Mouse (Mus musculus) forebrain, embryonic 10.5 days (tissue): Measurements from ENCODE around the gene Dlk1. TPM values are rescaled to one million over a fixed set of nuclear protein-coding genes. Genes with fewer than 3 reads are reported as not detected.

Experiments
- DNase-seq: peaks from one replicate; pipeline ENCODE4 v3.0.0-alpha.2; 2017; ENCODE audit warnings: low spot score; ENCODE audit errors: extremely low spot score
- H3K27ac ChIP-seq: fragments of 300-500 bp; sonication (generic); 2 replicates; pipeline ENCODE4 v1.5.1; 2016; ENCODE audit warnings: mild to moderate bottlenecking
- H3K27me3 ChIP-seq: fragments of 300-500 bp; sonication (generic); 2 replicates; pipeline ENCODE4 v1.6.1; 2016; ENCODE audit warnings: mild to moderate bottlenecking; ENCODE audit not compliant: poor library complexity, severe bottlenecking
- H3K36me3 ChIP-seq: fragments of 300-500 bp; sonication (generic); replicated peaks from 2 replicates; pipeline ENCODE4 v1.6.1; 2016; ENCODE audit warnings: mild to moderate bottlenecking, moderate library complexity
- H3K4me1 ChIP-seq: fragments of 300-500 bp; sonication (generic); 2 replicates; pipeline ENCODE4 v1.6.1; 2016
- H3K4me3 ChIP-seq: fragments of 300-500 bp; sonication (generic); 2 replicates; pipeline ENCODE4 v1.5.1; 2016; ENCODE audit warnings: mild to moderate bottlenecking, moderate library complexity
- H3K9me3 ChIP-seq: fragments of 300-500 bp; sonication (generic); 2 replicates; pipeline ENCODE4 v1.6.1; 2016; ENCODE audit warnings: mild to moderate bottlenecking, moderate library complexity
- WGBS: fragments of 180-500 bp; shearing (Covaris S2); methylation state at CpG from one replicate; pipeline ENCODE4 v1.1.7; 2016; 5-methylcytosine and 5-hydroxymethylcytosine counted together
- polyA plus RNA-seq: library from polyadenylated mRNA; unstranded; fragments of >200 nt; fragmentation: Nextera tagmentation; extraction: Ambion mirVana; gene quantifications from 2 replicates; pipeline ENCODE4 v1.2.1, GENCODE M21; 2016

Dlk1 gene
- 200 and 274 TPM in 2 replicates for polyA plus RNA-seq

DNA sequence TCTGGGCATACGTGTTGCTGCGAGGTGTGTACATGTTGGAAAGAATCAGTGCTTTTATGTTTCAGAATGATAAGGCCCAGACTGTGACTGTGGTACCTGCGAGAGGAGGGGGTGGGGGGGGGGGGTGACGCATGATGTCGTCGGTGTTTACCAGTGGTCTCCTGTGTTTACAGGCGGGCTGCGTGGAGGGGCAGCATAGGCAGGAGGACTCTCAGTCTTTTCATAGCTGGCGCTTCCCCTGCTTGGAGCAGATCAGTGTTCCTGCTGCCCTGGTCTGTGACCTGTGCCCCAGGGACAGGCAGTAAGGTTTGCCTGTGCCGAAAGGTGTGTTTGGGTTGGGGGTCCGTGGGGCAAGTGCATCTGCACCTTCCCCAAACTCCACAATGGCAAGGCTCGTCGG, at the start of gene Dlk1:
Dlk1 (plus strand) TSS at position 232 of the 400 bp plus-strand sequence.
- Histone ChIP-seq H3K27me3 (peaks cover 100% of the 10 kb centered on the region), H3K4me1 (peaks cover 95% of the 10 kb centered on the region)
- WGBS: 5% methylated on average over 13 of the region's 13 CpGs

DNA sequence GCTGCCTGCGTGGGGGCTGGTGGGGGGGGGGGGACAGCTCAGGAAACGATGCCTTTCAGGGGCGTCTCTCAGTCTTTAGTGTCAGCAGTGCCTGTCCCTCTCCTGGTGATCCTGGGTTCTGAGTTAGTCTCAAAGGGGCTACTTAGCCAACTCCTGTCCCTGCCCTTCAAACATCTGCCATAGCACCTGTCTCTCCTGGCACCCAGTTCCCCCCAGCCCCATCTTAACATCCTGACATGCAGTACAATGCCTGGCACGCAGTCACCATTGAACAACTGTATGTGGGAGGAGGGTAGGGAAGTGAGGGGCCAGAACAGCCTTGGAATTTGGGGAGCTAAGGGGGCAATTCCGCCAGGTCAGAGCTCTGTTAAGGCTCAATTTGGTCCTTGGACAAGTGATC, 49.7 kb upstream of the Dlk1 start:
- DNase-seq: no peak
- Histone ChIP-seq H3K27me3 (peaks cover 32% of the 10 kb centered on the region), H3K27ac (peak overlapping the region; percentile 74; the same call in 1 of the 2 replicates), H3K36me3 (no peaks in the 10 kb centered on the region), H3K4me3 (no peak overlapping the region), H3K9me3 (no peaks in the 10 kb centered on the region), H3K4me1 (peaks cover 61% of the 10 kb centered on the region)
- 69% methylated on average over 5 of the region's 5 CpGs for WGBS

More for the DNA sequence above, at the start of gene Dlk1:
- Histone ChIP-seq H3K36me3 (peaks cover 4% of the 10 kb centered on the region; the same call in 1 of the 2 replicates), H3K27ac (peak within 1 kb of the TSS; percentile 94), H3K4me3 (peak within 1 kb of the TSS; percentile 65), H3K9me3 (no peaks in the 10 kb centered on the region)
- no peak for DNase-seq

DNA sequence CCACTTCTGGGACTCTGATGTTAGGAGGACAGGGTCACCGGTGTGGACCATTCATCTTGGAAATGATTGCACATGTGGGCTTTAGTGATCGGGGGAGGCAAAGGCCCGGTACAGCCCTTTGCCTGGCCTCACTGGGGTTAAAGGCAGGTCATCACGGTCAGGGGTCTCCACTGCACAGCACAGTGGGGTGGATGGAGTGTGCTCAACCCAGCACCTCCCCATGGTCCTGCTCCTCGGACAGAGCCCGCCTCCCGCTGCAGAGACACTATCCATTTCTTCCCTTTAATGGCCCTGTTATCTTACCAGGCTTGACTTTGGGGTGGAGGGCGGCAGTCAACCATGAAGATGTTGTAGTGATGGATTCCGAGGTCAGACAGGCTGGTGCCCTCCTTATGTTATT, 48.9 kb upstream of the Dlk1 start:
- H3K27ac ChIP-seq: 0 out of 2 replicates have a peak overlapping the region, but pooled peaks have one; percentile 74
- no peak for DNase-seq
- H3K36me3 ChIP-seq: no peaks in the 10 kb centered on the region
- no peaks in the 10 kb centered on the region for H3K9me3 ChIP-seq
- peaks cover 62% of the 10 kb centered on the region for H3K4me1 ChIP-seq
- 76% methylated on average over 9 of the region's 9 CpGs for WGBS
- peaks cover 25% of the 10 kb centered on the region for H3K27me3 ChIP-seq
- no peak overlapping the region for H3K4me3 ChIP-seq

DNA sequence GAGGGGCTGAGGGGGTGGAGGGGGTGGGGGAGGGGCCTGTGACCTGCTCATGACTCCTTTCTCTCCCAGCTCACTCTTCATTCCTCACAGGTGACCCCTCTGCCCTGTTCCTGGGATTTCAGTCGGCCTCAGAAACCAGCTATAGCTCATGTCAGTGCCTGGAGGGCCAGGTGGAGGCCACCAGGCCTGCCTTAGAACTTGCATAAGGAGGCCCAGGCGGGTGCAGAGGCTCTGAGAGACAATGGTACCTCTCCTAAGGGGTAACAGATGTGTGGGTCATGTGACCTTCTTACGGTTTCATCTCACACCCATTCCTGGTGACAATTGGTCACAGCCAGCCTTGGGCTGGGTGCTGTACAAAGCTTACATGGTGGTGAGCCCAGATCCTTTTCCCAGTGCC, 46.6 kb upstream of the Dlk1 start:
- DNase-seq: no peak
- H3K4me1 ChIP-seq: peaks cover 70% of the 10 kb centered on the region
- peak overlapping the region; percentile 74 for H3K27ac ChIP-seq
- H3K9me3 ChIP-seq: no peaks in the 10 kb centered on the region
- WGBS: 40% methylated on average over 3 of the region's 3 CpGs
- peaks cover 12% of the 10 kb centered on the region for H3K27me3 ChIP-seq
- H3K4me3 ChIP-seq: no peak overlapping the region
- H3K36me3 ChIP-seq: no peaks in the 10 kb centered on the region

DNA sequence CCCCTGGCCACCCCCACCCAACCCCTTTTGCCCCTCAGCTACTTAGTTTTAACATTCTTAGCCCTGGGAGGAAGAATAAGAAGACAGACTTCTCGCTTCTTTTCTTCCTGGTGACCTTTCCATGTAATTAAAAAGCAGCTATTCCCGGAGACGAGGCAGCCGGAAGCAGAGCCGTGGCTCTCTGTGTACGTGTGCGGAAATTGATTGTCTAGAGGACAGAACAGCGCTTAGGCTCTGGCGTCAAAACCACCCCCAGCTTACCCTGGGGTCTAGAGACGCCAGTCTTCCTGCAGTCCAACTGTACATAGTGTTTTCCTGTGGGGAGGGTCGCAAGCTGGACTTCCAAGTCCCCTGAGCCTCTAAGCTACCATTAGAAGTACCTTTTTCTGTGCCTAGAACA, 41.9 kb upstream of the Dlk1 start:
- WGBS: 61% methylated on average over 11 of the region's 11 CpGs
- Histone ChIP-seq H3K4me1 (peaks cover 66% of the 10 kb centered on the region), H3K4me3 (no peak overlapping the region), H3K27me3 (peaks cover 10% of the 10 kb centered on the region; the same call in 1 of the 2 replicates), H3K27ac (peak overlapping the region; percentile 76), H3K9me3 (no peaks in the 10 kb centered on the region), H3K36me3 (no peaks in the 10 kb centered on the region)
- DNase-seq: no peak

DNA sequence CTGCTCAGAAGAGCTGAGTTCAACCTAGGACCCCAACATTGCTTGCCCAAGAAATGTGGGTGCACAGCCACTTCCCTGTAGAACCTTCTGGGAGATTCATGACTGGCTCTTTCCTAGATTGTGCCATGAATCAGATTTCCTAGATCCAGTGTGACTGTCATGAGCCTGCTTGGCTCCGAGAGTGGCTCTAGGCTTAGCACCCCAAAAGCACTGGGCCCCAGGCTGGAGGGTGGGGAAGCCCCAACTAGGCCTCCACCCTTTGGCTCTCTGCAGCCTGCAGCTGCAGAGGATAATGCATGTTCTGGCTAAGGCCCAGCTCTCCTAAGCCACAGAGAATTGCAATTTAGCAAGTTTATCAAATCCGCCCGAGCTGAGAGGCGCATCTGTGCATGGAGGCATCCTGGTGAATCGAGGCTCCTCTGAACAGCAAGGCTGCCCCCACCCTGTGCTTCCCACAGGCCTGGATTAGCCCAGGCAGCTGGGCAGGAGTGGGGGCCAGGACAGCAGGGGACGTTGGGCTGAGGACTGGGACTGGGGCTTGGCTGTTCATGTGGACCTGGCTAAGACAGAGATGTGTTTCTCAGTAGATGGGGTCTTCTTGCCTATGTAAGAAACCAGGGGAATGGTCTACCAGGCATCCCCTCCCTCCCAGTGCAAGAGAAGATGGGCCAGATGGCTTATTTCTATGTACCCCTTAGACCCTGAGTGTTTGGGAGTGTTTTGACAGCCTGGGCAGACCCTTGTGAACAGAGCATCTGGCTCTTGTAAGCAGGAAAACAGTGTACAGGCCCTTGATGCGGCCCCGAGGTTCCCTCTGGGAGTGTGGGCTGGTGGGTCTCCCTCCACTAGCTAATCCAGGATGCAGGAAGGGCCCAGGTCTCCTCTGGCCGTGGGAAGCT, 41.2 kb upstream of the Dlk1 start:
- Histone ChIP-seq H3K27me3 (peaks cover 10% of the 10 kb centered on the region; the same call in 1 of the 2 replicates), H3K9me3 (no peaks in the 10 kb centered on the region), H3K36me3 (no peaks in the 10 kb centered on the region), H3K4me3 (no peak overlapping the region), H3K27ac (peak overlapping the region; percentile 76), H3K4me1 (peaks cover 61% of the 10 kb centered on the region)
- no peak for DNase-seq
- 67% methylated on average over 9 of the region's 9 CpGs for WGBS

DNA sequence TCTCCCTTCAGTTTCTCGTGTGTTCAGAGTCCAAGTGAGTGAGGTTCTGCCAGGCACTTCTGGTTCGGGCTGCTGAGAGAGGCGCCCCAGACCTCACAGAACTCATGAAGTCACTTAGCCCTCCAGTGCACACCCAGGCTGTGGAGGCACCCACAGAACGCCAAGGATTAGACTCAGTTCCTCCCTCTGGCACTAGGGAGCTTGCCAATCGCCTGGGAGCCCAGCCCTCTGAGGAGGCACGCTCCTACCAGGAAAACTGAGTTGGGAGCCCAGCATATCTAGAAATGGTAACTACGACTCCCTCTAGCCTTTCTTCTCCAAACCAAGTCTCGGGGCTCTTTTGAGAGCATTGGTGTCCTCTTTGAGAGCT, 40.6 kb upstream of the Dlk1 start:
- Histone ChIP-seq H3K4me1 (peaks cover 62% of the 10 kb centered on the region), H3K27ac (peak overlapping the region; percentile 76)

DNA sequence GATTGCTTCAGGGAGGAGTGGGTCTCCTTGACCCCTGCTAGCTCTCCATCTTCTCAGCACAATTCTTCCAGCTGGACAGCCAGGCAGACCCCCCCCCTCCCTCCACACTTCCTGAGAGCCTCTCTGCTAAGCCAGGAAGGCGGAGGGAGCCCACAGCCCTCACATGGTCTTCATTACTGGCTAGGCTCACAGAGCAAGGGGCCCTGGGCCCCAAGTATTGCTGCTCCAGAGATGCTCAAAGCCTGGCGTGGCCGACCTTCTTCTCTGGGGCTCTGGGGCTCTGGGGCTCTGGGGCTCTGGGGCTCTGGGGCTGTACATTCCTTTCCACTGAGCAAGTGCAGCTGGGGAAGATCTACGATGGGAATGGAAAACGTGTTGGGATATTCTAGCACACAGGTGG, 39.9 kb upstream of the Dlk1 start:
- peak; percentile 46 for DNase-seq
- Histone ChIP-seq H3K27ac (peak overlapping the region; percentile 76), H3K9me3 (no peaks in the 10 kb centered on the region), H3K27me3 (peaks cover 19% of the 10 kb centered on the region; the same call in 1 of the 2 replicates), H3K4me1 (peaks cover 62% of the 10 kb centered on the region), H3K4me3 (no peak overlapping the region), H3K36me3 (no peaks in the 10 kb centered on the region)
- 50% methylated on average over 5 of the region's 5 CpGs for WGBS

More for the DNA sequence above, 40.6 kb upstream of the Dlk1 start:
- WGBS: 76% methylated on average over 8 of the region's 8 CpGs
- no peak for DNase-seq
- Histone ChIP-seq H3K9me3 (no peaks in the 10 kb centered on the region), H3K4me3 (no peak overlapping the region), H3K27me3 (peaks cover 15% of the 10 kb centered on the region; the same call in 1 of the 2 replicates), H3K36me3 (no peaks in the 10 kb centered on the region)

DNA sequence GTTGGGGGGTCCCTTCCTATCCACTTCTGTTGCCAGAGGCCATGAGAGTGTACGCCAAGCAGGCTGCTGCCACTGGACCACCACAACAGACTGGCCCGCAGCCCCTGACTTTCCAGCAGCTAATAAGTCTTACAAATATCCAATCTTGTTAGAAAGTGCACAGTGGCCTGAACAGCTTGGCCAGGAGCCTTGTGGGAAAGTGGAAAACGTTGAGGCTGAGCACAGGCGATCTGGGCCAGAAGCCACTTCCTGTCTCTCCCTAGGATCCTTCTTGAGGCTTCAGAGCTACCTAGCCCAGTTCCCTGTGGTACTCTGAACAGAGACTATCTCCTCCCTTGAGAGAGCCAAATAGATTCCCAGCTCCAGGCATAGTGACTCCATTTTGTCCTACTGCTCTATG, 39.3 kb upstream of the Dlk1 start:
- Histone ChIP-seq H3K4me1 (peaks cover 68% of the 10 kb centered on the region), H3K27me3 (peaks cover 21% of the 10 kb centered on the region; the same call in 1 of the 2 replicates), H3K36me3 (no peaks in the 10 kb centered on the region), H3K4me3 (no peak overlapping the region), H3K27ac (peak overlapping the region; percentile 76), H3K9me3 (no peaks in the 10 kb centered on the region)
- DNase-seq: no peak
- WGBS: 80% methylated on average over 4 of the region's 4 CpGs

DNA sequence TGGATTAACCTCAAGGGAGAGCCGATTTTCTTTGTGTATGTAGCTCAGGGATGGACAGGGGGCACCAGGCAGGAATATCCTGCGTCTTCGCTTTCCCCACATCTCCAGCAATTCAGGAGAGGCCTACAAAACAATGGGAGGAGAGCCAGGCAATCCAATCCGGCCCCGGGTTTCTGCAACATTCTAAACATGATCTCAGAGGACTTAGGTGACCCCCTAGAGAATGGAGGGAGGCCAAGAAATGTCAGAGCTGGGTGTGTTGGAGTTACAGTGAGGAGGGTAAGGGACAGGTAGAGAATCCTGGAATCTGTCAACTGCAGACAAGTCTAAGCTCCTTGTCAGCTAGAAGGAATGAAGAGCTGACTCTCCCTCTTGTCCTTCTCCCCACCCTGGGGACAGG, 35.9 kb upstream of the Dlk1 start:
- peaks cover 11% of the 10 kb centered on the region; the same call in 1 of the 2 replicates for H3K27me3 ChIP-seq
- H3K4me1 ChIP-seq: peaks cover 37% of the 10 kb centered on the region
- DNase-seq: no peak
- 89% methylated on average over 5 of the region's 5 CpGs for WGBS
- H3K4me3 ChIP-seq: no peak overlapping the region
- peak overlapping the region; percentile 76; the same call in 1 of the 2 replicates for H3K27ac ChIP-seq
- H3K36me3 ChIP-seq: no peaks in the 10 kb centered on the region
- H3K9me3 ChIP-seq: no peaks in the 10 kb centered on the region

DNA sequence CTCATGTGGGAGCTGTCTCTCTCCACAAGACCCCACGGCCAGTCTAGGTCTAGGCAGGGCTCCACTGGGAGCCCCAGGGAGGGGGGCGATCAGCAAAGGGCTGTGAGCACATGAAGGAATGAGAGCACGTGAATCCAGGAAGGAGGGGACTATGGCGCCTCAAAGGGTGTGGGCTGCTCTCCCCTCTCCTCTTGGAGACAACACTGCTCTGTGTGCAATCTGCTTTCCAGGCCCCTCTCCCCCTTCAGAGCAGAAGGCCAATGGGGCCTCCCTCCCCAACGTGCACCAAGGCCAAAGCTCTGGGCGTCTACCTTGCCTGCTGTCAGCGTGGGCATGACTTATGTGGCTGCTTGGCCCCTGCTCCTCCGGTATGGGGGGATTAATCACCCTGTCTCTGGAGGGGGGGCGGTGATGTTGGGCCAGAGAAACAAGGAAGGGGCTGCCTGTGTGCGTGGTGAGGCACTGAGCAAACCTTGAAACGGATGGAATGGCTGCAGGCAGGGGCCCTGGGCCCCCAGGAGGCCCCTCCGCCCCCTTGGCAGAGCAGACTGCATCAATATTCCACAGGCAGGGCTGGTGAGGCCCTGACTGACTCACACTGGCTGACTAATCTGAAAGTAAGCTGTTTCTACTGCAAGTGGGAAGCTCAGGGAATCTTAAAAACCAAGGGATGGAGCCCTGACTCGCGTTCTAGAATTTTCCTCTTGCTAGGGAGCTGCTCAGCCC, 35.0 kb upstream of the Dlk1 start:
- peaks cover 11% of the 10 kb centered on the region; the same call in 1 of the 2 replicates for H3K27me3 ChIP-seq
- peaks cover 27% of the 10 kb centered on the region for H3K4me1 ChIP-seq
- DNase-seq: no peak
- no peak overlapping the region for H3K4me3 ChIP-seq
- H3K27ac ChIP-seq: peak overlapping the region; percentile 76
- no peaks in the 10 kb centered on the region for H3K9me3 ChIP-seq
- no peaks in the 10 kb centered on the region for H3K36me3 ChIP-seq
- 69% methylated on average over 14 of the region's 14 CpGs for WGBS

DNA sequence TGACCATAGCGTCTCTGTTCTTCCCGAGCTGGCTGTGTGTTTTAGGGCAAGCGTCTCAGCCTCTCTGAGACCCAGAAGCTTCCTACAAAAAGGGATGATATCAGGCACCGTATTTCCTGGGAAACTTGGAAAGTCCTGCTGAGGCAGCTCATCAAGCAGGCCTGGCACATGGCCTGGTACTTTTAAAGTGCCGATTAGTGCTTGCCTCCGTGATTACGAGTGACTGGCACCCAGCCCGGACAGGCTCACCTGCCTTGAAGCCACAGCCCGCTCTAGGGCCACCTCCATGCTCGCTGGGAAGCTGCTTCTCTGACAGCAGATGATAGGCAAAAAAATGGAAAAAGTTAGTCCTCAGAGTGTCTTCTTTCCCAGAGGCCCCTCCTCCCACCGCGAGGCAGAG, 32.6 kb upstream of the Dlk1 start:
- H3K9me3 ChIP-seq: no peaks in the 10 kb centered on the region
- H3K36me3 ChIP-seq: no peaks in the 10 kb centered on the region
- H3K27me3 ChIP-seq: peaks cover 24% of the 10 kb centered on the region
- H3K27ac ChIP-seq: no peak overlapping the region
- DNase-seq: no peak
- WGBS: 88% methylated on average over 12 of the region's 12 CpGs
- H3K4me1 ChIP-seq: peaks cover 34% of the 10 kb centered on the region
- no peak overlapping the region for H3K4me3 ChIP-seq
